Mouse (Mus musculus) embryonic fibroblast, embryonic 13.5 days (primary cell): Measurements from ENCODE around the gene Wdcp. TPM values are rescaled to one million over a fixed set of nuclear protein-coding genes. Genes with fewer than 3 reads are reported as not detected.
"Not testable (repeated sequence)": the region's sequence is repeated elsewhere in the genome, so short reads cannot be mapped to it uniquely, and the experiment has no call there.

ENCODE experiments used
- H3K27ac ChIP-seq: 2 replicates; pipeline ENCODE4 v1.5.1; 2012; ENCODE audit warnings: low read length, control low read depth, inconsistent platforms; ENCODE audit not compliant: insufficient read depth
- H3K4me1 ChIP-seq: 2 replicates; pipeline ENCODE4 v1.6.1; 2011; ENCODE audit warnings: low read length; ENCODE audit not compliant: control insufficient read depth, insufficient read depth
- H3K4me3 ChIP-seq: 2 replicates; pipeline ENCODE4 v1.5.1; 2011; ENCODE audit warnings: mild to moderate bottlenecking, control low read depth, low read length; ENCODE audit not compliant: insufficient read depth
- CTCF ChIP-seq: IDR thresholded peaks from 2 replicates; pipeline ENCODE4 v1.5.1; 2011; ENCODE audit warnings: mild to moderate bottlenecking, control low read depth, low read length, moderate library complexity, borderline replicate concordance; ENCODE audit not compliant: insufficient read depth
- POLR2A ChIP-seq: IDR thresholded peaks from 2 replicates; pipeline ENCODE4 v1.6.1; 2011; ENCODE audit warnings: low read depth, mild to moderate bottlenecking, control low read depth, low read length, moderate library complexity
- polyA plus RNA-seq: library from polyadenylated mRNA; stranded (reverse); fragments of >200 nt; gene quantifications from 2 replicates; pipeline ENCODE4 v1.2.4, GENCODE M21; 2011; ENCODE audit warnings: low read depth; ENCODE audit not compliant: missing spikeins, insufficient read length

Wdcp gene
- polyA plus RNA-seq, 1 experiment = 11.0 TPM

GRCm38 (mm10) chr12:4882086-4882485 is 39.0 kb downstream of the Wdcp start:
- Histone ChIP-seq H3K4me1 (no peaks in the 10 kb centered on the region), H3K27ac (no peak overlapping the region), H3K4me3 (no peak overlapping the region)
- TF ChIP-seq POLR2A = no peak

GRCm38 (mm10) chr12:4885062-4885461 is 42.0 kb downstream of the Wdcp start:
- Histone ChIP-seq H3K4me1 (no peaks in the 10 kb centered on the region), H3K27ac (no peak overlapping the region), H3K4me3 (no peak overlapping the region)
- TF ChIP-seq CTCF (no peak), POLR2A (no peak)

GRCm38 (mm10) chr12:4886581-4886980 is 43.5 kb downstream of the Wdcp start:
- not testable (repeated sequence) for H3K27ac ChIP-seq, H3K4me3 ChIP-seq, H3K4me1 ChIP-seq

GRCm38 (mm10) chr12:4888739-4889138 is 45.6 kb downstream of the Wdcp start:
- Histone ChIP-seq H3K4me3 (no peak overlapping the region), H3K27ac (no peak overlapping the region), H3K4me1 (no peaks in the 10 kb centered on the region)
- TF ChIP-seq CTCF (no peak), POLR2A (no peak)

- Histone ChIP-seq H3K4me1 (no peaks in the 10 kb centered on the region), H3K4me3 (no peak overlapping the region), H3K27ac (no peak overlapping the region)
- TF ChIP-seq POLR2A = no peak
- TF ChIP-seq CTCF = no peak
Measured at GRCm38 (mm10) chr12:4889251-4889650, 46.1 kb downstream of the Wdcp start.

- TF ChIP-seq POLR2A = no peak
- no peak for TF ChIP-seq CTCF
- Histone ChIP-seq H3K4me3 (no peak overlapping the region), H3K4me1 (no peaks in the 10 kb centered on the region), H3K27ac (no peak overlapping the region)
Measured at GRCm38 (mm10) chr12:4889891-4890290, 46.8 kb downstream of the Wdcp start.

GRCm38 (mm10) chr12:4898024-4898423 is 54.9 kb downstream of the Wdcp start:
- H3K4me1 ChIP-seq = no peaks in the 10 kb centered on the region
- no peak overlapping the region for H3K27ac ChIP-seq
- H3K4me3 ChIP-seq = no peak overlapping the region
- no peak for TF ChIP-seq POLR2A

- TF ChIP-seq CTCF (no peak), POLR2A (no peak)
- H3K27ac ChIP-seq = no peak overlapping the region
- H3K4me1 ChIP-seq = no peaks in the 10 kb centered on the region
- H3K4me3 ChIP-seq = no peak overlapping the region
Measured at GRCm38 (mm10) chr12:4905946-4906345, 62.8 kb downstream of the Wdcp start.

GRCm38 (mm10) chr12:4906476-4906875 is 63.4 kb downstream of the Wdcp start:
- TF ChIP-seq CTCF = no peak
- TF ChIP-seq POLR2A = no peak
- H3K4me3 ChIP-seq = peak overlapping the region; percentile 72
- H3K27ac ChIP-seq = no peak overlapping the region
- no peaks in the 10 kb centered on the region for H3K4me1 ChIP-seq

GRCm38 (mm10) chr12:4906951-4907906 is 64.1 kb downstream of the Wdcp start, which contains the start of gene Ubxn2a:
Ubxn2a (minus strand) TSS chr12:4907705.
- H3K4me3 ChIP-seq = peak within 1 kb of the TSS; percentile 72
- no peaks in the 10 kb centered on the region for H3K4me1 ChIP-seq
- H3K27ac ChIP-seq = no peak within 1 kb of the TSS
- peak; percentile 42; the same call in 1 of the 2 replicates for TF ChIP-seq POLR2A
- TF ChIP-seq CTCF = no peak
